Mouse (Mus musculus): ENCODE results near the gene Proser1.

DNA sequence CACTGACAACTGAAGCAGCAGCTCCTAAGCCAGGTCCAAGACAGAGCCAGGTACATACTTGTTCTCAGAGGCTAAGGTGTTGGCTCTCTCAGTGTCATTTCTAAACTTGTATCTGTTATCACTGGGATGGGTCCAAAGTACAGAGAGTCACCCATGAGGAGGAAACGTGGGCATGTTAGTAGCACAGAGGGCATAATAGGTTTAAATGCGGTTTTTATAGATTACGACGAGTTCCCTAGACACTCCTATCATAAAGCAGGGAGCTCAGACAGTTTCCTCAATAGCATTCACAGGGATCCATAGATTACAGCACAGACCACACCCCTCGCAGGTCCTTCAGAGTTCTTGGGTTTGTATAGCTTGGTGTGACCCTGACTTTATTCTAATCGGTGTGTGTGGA lies 9.5 kb upstream of the Proser1 start:
- TF ChIP-seq CTCF (conservative IDR thresholded peaks at IDR 0.05; ENCODE audit: insufficient read depth, insufficient read length, low read depth, low read length) (no peak), POLR2A (IDR thresholded peaks at IDR 0.05; ENCODE audit: low read depth, low read length) (no peak)

Measured in kidney, adult 2 months (tissue).